Mouse (Mus musculus) 416B (cell line): ENCODE measurements around the gene Zfp362.

Experiments
- DNase-seq: peaks from one replicate; pipeline ENCODE4 v3.0.0; 2011; ENCODE audit warnings: low read depth

Zfp362 gene

DNA sequence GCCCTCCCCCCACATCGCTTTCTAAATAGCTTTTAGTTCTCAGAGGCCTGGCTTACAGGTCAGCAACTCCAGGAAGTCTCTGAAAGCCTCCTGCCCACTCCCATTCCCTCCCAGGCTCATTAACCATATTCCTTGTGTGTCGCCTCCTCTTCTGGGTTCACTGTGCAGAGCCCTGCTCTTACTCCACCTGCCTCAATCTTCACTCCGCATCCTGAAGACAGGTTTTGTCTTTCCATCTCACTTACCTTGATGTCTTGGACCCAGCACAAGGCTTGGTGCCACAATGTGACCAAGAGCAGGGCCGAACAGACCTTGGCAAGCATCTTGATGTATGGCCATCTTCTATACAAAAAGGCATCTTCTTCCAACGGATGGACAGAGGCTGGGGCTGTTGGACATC lies 46.6 kb downstream of the Zfp362 start:
- no peak for DNase-seq

DNA sequence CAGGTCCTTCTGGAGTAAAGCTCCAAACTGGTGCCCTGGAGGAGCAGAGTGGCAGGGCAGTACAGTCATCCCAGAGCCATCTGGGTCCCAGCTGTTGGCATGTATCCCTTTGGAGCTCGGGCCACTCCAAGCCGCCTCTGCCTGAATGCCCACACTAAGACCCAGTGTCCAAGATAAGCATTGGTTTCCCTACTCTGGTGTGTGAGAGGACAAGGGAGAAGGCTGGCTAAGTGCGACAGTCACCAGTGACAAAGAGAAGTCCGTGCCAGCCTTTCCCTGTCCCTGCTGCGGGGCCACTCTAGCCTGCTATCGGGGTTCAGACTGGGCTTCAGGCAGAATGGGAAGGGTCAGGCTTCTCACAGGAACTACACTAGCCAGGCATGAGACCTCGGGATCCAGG lies 49.9 kb downstream of the Zfp362 start:
- no peak for DNase-seq

DNA sequence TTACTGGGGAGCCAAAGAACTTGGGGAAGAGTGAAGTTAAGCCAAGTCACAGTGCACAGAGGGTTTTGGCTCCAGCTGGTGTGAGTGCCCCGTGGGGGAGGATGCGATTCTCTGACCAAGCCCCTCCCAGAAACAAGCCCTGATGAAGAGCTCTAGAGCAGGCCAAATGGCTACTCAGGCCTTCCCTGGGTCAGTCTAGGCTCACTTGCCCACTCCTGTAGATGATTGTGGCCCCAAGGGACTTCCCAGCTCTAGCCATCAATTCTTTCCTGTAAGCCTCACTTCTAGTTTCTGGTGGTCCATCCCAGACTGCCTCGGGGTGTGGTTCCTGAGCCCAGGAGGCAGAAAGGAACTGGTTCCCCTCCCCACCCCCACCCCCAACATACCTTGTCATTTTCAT lies 50.8 kb downstream of the Zfp362 start, which contains the start of gene A3galt2:
A3galt2 (plus strand) TSS at position 301 of the 400 bp plus-strand sequence.
- DNase-seq: no peak

DNA sequence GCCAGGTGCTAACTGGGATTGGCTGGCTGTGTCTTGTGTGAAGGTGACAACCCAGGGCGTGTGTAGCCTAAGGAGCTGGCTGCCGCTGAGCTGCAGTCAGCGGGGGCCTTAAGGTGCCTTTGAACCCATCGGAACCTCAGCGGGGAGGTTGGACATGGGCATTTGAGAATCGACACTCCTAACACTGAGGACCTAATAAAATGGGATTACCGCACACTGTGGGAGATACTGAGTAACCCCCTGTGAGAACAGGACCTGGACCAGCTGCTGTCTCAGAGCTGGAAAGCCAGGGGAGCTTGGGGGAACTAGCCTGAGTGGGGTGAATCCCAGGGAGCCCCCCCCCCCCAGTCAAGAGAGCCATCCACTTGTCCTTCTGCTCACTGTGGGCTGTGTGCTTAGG lies 52.3 kb downstream of the Zfp362 start:
- DNase-seq: no peak

DNA sequence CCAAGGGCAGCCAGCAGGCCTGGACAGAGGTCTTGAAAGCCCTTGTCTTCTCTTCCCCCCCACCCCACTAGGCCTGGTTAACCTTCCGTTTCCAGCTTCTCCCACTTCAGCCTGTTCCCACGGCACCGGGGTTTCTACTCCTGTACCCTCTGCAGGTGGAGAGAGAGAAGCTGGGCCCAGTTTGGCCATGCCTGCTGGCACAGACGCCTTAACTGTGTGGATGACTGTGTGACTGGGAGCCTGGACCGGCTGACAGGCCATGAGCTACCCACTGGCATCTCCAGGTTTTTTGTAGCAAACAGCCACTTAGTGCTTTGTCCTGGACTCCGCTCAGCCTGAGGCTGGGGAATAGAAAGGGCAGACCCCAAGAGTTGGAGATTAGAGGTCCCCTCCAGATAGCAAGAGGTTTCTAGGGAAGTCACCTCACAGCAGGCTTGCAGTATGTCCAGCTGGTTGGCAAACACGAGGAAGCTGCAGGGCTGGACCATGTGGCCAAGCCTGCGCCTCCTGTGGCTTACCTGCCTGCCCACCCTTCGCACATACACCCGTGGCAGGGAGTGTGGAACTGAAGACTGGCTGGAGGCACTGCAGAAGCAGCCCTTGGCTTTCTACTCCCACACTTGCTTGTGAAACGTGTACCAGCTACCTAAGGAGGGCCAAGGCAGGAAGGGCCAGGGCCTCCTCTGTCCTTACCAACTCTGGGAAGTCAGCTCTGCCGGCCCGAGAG lies 53.7 kb downstream of the Zfp362 start:
- DNase-seq: no peak

DNA sequence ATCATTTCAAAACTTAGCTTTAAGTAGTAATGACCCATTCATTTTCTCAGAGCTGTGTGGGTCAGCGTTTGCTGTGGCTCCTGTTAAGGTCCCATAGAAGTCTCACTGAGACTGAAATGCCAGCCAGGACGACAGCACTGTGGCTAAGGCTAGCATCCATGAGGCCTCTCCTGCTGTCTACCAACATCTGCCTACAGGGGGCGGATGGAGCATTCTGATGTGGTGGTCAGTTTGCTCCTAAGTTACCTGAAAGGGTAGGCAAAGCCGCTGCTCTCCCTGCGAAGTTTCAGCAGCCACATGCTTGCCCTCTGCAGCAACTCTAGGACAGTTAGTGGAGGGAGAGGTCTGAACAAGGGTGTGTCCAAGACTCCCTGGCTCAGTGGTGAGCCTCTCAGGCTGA lies 54.8 kb downstream of the Zfp362 start:
- DNase-seq: no peak

DNA sequence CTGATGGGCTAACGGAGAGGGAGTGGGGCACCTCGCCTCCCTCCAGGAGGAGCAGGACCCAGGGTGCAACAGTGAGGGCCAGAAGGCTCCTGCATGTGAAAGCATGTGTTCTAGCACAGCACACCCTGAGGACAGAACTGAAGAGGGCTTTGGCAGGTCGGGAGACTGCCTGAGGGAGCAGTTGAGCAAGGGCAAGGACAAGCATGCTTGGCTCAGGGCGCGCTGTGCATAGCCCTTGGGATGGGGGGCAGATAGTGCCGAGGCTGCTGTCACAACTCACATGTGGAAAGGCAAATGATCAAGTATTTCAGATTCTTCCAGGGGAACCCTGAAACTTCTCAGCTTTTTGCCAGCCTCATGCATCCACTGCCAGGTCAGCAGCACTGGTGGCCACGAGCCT lies 57.5 kb downstream of the Zfp362 start:
- DNase-seq: no peak

DNA sequence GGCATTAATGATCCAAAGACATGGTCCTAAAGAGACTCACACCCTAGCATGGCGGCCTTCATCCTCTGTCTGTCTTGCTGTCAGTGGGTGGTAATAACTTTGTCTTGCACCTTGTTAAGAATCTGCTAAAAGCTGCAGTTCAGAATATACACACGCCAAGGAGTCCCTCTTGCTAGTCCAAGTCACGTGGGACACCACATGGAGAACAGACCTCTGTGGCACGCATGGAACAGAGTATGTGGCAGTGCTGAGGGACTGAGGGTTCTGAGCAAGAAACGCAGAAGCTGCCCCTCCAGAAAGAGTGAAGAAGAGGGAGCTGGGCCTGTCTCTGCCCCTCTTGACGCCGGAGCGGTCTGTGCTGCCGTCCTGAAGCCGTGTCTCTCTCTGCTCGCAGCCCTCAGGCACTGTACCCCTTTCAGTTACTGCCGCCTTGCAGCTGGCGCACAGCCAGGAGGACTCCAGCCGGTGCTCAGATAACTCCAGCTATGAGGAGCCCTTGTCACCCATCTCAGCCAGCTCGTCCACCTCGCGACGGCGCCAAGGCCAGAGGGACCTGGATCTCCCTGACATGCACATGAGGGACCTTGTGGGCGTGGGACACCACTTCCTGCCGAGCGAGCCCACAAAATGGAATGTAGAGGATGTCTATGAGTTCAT lies 58.1 kb downstream of the Zfp362 start:
- DNase-seq: no peak

DNA sequence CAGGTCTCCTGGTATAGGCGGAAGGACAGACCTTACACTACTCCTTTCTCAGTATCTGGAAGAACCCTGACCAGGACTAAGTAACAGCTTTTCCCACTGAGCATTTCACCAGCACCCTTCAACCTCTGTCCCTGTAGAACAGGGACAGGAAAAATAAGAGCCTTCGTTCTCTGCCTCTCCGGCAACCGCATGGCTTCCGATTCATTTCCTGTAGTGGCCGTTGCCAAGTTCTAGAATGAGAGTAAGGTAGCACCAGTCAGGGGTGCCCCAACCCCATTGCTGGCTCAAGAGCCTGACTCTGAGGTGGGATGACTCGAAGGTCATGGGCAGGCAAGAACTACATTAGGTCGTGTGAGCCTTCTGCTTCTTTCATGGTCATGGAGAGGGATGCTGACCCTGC lies 60.7 kb downstream of the Zfp362 start:
- no peak for DNase-seq

DNA sequence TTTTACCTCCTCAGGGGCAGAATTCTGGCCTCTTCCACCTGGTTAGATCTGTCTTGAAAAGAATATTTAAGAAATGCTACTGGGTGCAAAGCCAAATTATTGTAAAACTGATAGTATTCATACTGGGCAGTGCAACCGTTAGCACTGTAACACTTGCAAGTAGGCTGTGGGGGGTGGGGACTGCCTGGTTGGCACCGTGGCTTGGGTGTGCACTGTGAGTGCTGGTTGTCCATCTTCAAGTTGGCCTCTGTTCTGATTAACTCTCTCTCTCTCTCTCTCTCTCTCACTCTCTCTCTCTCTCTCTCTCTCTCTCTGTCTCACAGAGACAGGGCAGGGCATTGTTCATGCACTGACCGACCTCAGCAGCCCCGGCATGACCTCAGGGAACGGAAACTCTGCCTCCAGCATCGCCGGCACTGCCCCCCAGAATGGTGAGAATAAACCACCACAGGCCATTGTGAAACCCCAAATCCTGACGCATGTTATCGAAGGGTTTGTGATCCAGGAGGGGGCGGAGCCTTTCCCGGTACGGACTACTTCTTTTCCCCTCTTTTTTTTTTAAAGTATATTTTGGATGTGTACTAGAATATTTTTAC lies 62.7 kb downstream of the Zfp362 start:
- DNase-seq: no peak

DNA sequence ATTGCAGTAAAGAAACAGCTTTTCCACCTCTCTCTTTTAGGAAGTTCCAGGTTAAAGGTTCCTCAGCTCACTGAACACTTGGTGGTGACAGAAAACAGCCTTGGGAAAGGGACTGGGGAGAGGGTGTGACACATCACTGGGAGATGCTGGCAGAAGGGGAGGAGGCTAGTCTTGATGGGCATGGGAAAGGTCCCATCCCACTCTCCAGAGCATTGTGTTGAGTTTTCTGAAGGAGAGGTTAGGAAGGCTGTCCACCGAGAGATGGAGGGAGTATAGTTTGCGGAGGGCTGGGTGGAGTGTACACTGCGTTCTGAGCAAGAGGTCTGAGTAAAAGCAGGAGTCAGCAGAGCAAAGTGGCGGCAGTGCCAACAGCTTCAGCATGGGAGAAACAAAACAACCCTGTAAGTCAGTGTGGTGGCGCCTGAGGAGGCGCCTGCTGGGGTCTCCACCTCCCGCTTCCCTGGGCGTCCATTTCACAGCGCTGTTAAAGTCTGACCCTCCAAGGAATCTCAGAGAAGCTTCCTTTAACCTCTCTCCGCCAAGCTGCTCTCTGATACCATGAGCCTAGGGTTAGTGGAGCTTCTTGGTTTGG lies 63.4 kb downstream of the Zfp362 start:
- no peak for DNase-seq

DNA sequence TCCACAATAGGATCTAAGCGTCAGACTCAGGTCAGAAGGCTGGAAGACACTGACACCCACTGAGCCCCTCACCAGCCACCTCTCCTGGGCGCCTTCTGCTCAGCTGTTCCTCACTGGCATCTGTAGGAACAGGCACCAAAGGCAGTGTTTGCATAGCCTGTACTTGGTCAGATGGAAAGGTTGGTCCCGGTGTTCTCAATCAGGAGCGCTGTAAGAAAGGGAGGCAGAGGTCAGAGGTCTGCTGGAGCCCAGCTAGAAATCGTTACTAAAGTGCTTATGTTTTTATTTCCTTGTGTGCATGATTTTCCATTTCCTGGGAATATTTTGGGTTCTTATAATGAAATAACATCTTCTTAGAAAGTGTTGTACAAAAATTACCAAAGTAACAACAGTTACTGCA lies 63.9 kb downstream of the Zfp362 start:
- no peak for DNase-seq

DNA sequence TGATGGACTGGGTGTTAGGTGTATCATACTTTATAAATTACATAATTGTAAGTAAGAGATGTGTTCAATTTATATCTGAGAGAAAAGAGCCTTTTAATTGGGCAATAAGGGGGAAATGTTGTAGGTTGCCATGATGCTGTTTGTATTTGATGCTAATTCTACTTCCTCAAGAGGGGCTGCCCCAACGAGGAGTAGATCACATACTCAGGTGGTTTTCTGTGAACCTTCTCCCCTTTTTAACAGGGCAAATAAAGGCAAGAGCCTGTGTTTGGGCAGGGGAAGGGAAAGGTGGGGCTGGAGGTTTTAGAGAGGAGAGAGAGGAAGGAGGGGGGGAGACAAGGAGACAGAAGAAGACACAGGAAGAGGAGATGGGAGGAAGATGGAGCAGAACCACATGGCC lies 65.0 kb downstream of the Zfp362 start:
- DNase-seq: no peak

DNA sequence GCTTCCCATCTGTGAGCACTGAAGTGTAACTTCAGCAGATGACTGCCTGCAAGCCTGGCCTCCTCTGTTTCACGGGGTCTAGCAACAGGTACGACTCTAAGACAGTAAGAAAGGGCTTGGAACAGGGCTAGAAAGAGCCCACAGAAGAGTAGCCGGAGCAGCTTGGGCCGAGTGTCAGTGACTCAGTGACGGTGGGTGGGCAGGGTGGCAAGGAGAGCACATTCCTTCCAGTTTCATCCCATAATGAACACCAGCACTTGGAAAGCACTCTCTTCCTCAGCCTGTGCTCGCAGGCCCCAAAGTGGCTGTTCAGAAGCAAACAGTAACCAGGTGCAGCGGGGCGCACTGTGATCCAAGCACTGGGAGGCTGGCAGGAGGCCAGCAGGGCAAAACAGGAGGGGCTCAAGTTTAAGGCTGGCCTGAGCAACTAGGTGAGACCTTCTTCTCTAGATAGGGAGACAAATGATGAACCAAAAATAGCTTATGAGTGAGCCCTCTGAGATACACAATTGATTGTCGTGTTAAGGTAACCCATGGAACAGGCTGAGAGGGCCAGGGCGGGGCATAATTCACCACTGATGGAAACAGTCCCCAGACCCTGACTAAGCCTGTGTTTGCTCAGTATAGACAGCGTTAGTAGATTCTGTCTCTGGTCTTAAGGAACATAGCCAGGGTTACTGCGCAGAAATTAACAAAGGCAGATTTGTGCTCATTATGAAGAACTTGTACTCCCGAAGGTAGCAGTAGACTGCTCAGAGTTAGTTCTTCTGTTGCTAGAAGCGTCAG lies 67.8 kb downstream of the Zfp362 start:
- DNase-seq: no peak

DNA sequence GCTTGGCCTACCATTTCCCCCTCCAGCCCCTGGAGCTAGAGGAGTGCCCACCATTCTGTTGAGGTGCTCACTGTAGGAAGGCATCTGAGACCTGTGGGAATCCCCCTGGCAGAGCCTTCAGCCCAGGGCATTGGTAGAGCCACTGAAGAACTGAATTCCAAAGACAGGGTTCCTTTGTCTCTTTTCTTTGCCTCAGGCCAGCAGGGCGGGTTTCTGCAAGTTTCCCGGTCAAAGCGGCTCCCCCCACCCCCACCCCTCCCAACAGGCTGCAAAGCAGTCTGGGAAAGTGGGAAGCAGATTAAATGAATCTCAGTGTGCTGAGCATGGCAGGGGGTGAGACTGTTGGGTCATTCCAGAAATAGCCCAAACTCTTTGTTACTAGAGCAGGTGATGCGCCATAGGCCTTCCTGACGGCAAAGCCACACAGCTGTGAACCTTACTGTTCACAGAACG lies 68.7 kb downstream of the Zfp362 start:
- no peak for DNase-seq

DNA sequence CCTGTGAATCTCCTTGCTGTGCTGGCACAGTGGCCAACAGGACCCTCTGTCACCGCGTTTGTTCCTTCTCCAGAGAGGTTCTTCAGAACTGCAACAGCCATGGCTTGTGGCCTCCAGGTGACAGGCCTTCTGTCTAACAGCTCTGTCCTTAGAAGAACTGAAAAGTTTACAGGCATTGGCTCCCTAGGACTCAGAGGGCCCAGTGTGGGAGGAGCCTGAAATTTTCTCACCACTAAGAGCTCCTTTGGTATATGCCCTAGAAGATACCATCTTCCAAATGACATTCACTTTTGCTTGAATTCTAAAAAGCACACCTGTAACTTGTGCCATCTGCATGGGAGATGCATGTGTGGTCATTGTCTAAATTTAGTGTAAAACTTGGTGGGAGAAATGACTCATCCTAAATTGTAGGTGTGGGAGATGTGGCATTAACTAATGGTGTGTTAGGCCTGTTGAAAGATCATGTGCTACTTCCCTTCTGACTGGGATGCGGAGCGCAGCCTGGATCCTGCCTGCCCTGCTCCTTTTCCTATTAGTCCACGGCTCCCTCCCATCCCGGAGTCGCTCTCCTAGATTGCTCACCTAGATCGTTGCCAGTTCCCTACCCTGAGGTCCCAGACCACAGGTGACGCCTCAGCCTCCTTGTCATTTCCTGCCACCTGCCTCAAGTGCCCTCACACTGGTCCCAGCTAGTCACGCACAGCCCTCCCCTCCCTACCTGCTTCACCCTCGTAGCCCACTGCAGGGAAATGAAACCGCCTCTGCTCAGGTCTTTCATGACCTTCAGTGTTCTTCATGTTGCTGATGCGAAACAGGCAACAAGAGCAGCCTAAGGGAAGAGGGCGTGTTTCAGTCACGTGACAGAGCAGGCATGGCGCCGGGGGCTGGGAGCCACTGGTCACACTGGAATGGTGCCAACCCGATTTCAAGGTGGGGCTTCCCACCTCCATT lies 70.8 kb downstream of the Zfp362 start:
- DNase-seq: peak; percentile 40

DNA sequence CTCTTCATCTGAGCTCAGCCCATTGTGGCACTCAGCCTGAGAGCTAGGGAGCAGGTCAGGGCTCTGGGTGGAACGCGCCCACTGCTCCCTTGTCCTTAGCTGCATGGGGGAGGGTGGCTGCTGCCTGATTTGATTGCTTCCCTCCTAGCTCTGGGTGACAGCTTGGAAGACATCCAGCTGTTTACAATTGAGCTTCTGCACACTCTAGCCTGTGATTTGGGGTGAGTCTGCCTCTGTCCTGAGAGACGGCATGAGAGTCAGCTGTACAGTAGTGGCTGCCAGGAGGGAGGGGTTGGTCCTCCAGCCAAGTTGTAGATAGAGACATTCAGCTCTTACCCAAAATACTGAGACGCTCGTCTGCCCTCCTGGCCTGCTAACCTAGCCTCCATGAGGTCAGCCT lies 71.6 kb downstream of the Zfp362 start:
- DNase-seq: no peak

DNA sequence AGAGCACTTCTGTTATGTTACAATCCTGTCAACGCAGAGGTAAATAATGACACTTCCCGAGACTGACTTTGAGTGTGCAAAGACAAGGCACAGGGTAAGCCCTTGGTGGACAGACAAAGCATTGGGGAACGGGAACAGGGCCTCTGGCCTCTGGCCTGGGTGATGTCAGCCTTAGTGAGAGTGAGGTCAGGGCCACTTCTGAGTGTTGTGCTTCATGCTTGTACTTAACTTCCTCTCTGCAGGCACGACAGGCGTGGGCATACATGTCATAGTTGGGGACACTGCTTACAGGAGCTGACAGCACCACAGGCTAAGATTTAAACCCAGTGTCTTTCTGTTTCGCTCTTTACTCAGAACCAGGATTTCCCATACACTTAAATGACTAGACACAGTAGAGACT lies 72.3 kb downstream of the Zfp362 start:
- peak; percentile 39 for DNase-seq

DNA sequence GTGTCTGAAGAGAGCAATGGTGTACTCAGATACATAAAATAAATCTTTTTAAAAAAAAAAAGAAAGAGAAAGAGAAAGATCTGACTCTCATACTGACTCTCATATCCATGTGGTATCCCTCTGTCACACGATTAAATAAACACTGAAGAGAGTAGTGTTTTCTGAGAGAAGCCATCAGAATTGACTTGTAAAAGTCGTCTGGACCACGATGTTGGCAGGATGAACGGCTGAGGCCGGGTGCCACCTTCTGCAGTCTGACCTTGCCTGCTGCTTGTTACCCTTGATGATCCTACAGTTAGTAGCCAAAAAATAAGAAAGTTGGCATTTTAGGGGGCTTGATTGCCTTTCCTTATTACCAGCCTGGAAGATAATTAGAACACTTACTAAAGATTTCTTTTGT lies 73.1 kb downstream of the Zfp362 start:
- DNase-seq: no peak

DNA sequence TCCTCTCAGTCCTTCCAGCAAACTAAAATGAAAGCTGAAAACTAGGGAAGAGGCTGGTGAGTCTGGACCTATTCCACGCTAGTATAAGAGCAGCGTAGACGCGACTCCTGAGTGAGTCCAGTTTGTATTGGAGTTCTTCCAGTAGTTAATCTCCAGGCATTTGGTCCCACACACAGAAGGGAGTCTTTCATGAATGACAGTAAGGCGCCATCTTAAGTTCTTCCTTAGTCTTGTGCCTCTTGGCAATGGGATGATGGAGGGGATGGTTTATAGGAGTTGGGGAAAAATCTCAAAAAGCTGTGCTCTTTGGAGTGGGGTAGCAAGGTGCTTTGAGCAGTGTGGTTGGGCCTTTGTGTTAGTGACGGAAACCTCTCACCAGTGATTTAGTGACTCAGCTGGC lies 75.6 kb downstream of the Zfp362 start:
- no peak for DNase-seq

DNA sequence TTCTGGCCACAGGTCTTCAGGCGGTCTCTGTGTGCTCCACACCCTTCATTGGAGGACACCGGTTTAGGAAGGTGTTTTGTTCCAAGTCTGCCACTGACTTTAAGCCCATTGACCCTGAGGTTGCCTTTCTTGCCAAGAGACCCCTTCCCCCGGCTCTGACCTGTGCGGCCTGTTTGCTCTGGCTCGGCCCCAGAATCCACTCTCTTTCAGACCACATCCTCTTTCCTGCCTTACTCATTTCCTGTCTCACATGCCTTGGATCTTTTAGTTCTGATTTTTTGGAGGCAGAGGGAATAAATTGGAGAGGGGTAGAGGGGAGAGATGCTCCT lies 76.2 kb downstream of the Zfp362 start:
- DNase-seq: peak; percentile 61
